Mouse (Mus musculus) G1E (cell line): ENCODE measurements at regions not wholly inside any gene's neighbourhood (a gene's known extent, or its start where the extent isn't known, plus 50 kb on each side); places are given as distances from the start of the nearest gene placed in this dataset.

Experiments used
- CTCF ChIP-seq: IDR thresholded peaks from 2 replicates; pipeline ENCODE4 v1.5.1; 2012; ENCODE audit warnings: low read depth, low read length, inconsistent platforms, mixed read lengths
- GATA1 ChIP-seq: IDR thresholded peaks from 2 replicates; pipeline ENCODE4 v1.6.1; 2012; ENCODE audit warnings: borderline replicate concordance, low read length, inconsistent platforms, mixed read lengths
- POLR2AphosphoS5 ChIP-seq: IDR thresholded peaks from 2 replicates; pipeline ENCODE4 v1.6.1; 2012; ENCODE audit warnings: low read depth, low read length, inconsistent platforms; ENCODE audit not compliant: insufficient replicate concordance
- TAL1 ChIP-seq: conservative IDR thresholded peaks from 2 replicates; pipeline ENCODE4 v1.6.1; 2012; ENCODE audit warnings: low read depth, low read length, inconsistent platforms, mixed read lengths

- TF ChIP-seq CTCF (no peak), TAL1 (no peak), GATA1 (no peak), POLR2AphosphoS5 (no peak)
Measured at GRCm38 (mm10) chr10:117443426-117444350, 63.9 kb upstream of the Cpsf6 start.
